Mouse (Mus musculus) megakaryocyte, embryonic 14.5 days (primary cell): Measurements from ENCODE around the gene Gm38431. TPM values are rescaled to one million over a fixed set of nuclear protein-coding genes. Genes with fewer than 3 reads are reported as not detected.

Experiments used
- H3K27me3 ChIP-seq: replicated peaks from 2 replicates; pipeline ENCODE3; 2012; ENCODE audit warnings: inconsistent platforms
- H3K36me3 ChIP-seq: replicated peaks from 2 replicates; pipeline ENCODE3; 2012; ENCODE audit warnings: low read length, inconsistent platforms, mixed read lengths
- H3K4me1 ChIP-seq: 2 replicates; pipeline ENCODE4 v1.6.1; 2012; ENCODE audit warnings: inconsistent platforms
- H3K4me3 ChIP-seq: replicated peaks from 2 replicates; pipeline ENCODE3; 2012; ENCODE audit warnings: moderate library complexity, mild to moderate bottlenecking, inconsistent platforms
- H3K9me3 ChIP-seq: 2 replicates; pipeline ENCODE4 v1.6.1; 2012; ENCODE audit warnings: inconsistent platforms
- FLI1 ChIP-seq: IDR thresholded peaks from 2 replicates; pipeline ENCODE4 v1.6.1; 2012; ENCODE audit warnings: low read length, inconsistent platforms, mixed read lengths
- GATA1 ChIP-seq: IDR thresholded peaks from 3 replicates; pipeline ENCODE4 v1.6.1; 2012; ENCODE audit warnings: mixed read lengths, low read length, inconsistent platforms, borderline replicate concordance
- polyA plus RNA-seq: library from polyadenylated mRNA; stranded (reverse); fragments of >175 nt; gene quantifications from 2 replicates; pipeline ENCODE4 v1.2.3, GENCODE M21; 2012; ENCODE audit warnings: low replicate concordance; ENCODE audit not compliant: insufficient read depth

Gm38431 gene
- polyA plus RNA-seq = 128 and 518 TPM in 2 replicates

GRCm38 (mm10) chr9:21091707-21092320 is at the start of gene Gm38431, which contains the start of gene Raver1:
Gene Gm38431, minus strand, starts transcription at chr9:21091997.
Gene Raver1, minus strand, starts transcription at chr9:21092008.
- H3K4me3 ChIP-seq = peak within 1 kb of the TSS; percentile 94
- peaks cover 50% of the 10 kb centered on the region for H3K36me3 ChIP-seq
- H3K4me1 ChIP-seq = peaks cover 57% of the 10 kb centered on the region
- H3K27me3 ChIP-seq = no peaks in the 10 kb centered on the region
- TF ChIP-seq GATA1 (no peak), FLI1 (no peak)
- no peaks in the 10 kb centered on the region for H3K9me3 ChIP-seq

DNA sequence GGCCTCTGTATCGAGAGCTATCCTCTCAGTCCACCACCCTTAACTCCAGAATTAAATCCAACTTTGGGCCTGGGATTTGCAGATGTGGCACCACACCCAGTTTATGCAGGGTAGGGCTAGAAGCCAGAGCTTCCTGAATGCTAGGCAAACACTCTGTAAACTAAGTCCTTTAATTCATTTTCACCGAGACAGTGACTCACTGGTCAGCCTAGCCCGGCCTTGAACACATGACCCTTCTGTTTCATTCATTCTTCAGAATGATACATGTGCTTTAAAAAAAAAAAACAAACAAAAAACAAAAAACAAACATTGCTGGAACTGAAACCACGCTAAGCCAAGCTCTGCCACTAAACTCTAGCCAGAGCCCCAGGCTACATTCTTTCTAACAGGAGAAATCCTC is 46.6 kb upstream of the Gm38431 start:
- H3K36me3 ChIP-seq = peaks cover 66% of the 10 kb centered on the region

DNA sequence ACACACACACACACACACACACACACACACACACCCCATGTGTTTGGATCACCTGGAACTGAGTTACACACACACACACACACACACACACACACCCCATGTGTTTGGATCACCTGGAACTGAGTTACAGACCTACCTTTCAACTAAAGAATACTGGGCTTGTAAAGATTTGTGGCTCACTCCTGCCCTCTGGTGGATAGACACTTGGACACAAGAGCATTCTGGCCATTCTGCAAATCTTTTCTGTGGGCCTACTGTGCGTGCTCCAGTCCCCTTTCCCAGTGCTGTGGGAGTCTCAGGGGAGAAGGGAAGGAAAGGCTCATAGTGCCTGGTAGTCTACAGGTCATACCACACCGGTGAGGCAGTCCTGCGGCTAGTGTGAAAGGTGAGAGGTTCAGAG is 45.4 kb upstream of the Gm38431 start:
- Histone ChIP-seq H3K4me1 (peaks cover 78% of the 10 kb centered on the region), H3K27me3 (no peaks in the 10 kb centered on the region), H3K9me3 (no peaks in the 10 kb centered on the region), H3K4me3 (no peak overlapping the region), H3K36me3 (peaks cover 54% of the 10 kb centered on the region)
- no peak for TF ChIP-seq FLI1
- TF ChIP-seq GATA1 = no peak

More for the DNA sequence above, 46.6 kb upstream of the Gm38431 start:
- peaks cover 66% of the 10 kb centered on the region for H3K4me1 ChIP-seq
- no peak for TF ChIP-seq FLI1
- TF ChIP-seq GATA1 = no peak
- H3K4me3 ChIP-seq = no peak overlapping the region
- no peaks in the 10 kb centered on the region for H3K9me3 ChIP-seq
- no peaks in the 10 kb centered on the region for H3K27me3 ChIP-seq

DNA sequence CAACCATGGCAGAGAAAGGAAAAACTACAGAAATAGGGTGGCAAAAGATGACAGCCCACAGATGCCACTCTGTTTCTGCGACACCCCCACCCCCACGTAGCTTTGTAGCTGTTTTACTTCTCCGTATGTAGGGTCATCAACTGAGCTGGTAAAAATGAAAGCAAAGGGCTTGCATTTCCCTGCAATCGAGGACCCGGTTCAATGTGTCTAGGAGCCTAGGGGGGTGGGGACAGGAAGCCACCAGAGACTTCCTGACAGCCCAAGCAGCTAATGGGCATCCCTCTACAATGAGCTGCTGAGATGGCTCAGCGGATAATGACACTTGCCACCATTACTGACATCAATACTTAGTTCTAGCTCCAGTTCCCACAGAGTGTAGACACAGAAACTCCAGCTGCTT is 44.6 kb upstream of the Gm38431 start:
- TF ChIP-seq GATA1 = no peak
- no peak for TF ChIP-seq FLI1
- Histone ChIP-seq H3K9me3 (no peaks in the 10 kb centered on the region), H3K4me3 (peak overlapping the region; percentile 82), H3K4me1 (peaks cover 84% of the 10 kb centered on the region), H3K36me3 (peaks cover 46% of the 10 kb centered on the region), H3K27me3 (no peaks in the 10 kb centered on the region)

DNA sequence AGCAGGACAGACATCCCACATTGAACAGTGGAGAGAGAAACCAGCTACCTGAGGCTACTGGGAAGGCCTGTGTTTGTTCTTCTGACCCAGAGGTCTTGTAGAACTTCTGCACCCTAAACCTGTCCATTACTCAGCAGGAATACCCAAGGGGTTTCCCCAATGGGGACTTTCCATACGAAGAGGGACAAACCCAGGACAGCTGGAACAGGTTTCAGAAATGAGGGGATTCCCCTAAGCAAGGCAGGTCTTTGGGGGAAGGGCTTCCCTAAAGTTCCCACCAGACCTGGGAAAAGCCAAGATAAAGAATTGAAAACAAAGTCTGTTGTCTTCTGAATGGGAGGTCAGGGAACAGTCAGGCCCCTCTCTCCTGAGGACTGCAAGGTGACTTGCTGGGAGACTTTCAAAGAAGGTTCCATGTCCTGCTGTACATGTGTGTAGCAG is 44.2 kb upstream of the Gm38431 start:
- Histone ChIP-seq H3K4me3 (peak overlapping the region; percentile 82), H3K9me3 (no peaks in the 10 kb centered on the region), H3K27me3 (no peaks in the 10 kb centered on the region), H3K4me1 (peaks cover 88% of the 10 kb centered on the region), H3K36me3 (peaks cover 41% of the 10 kb centered on the region)
- TF ChIP-seq FLI1 (no peak), GATA1 (no peak)

GRCm38 (mm10) chr9:21135329-21135890 is 43.6 kb upstream of the Gm38431 start:
- H3K27me3 ChIP-seq = no peaks in the 10 kb centered on the region
- H3K4me3 ChIP-seq = peak overlapping the region; percentile 60
- TF ChIP-seq FLI1 = no peak
- no peak for TF ChIP-seq GATA1
- H3K9me3 ChIP-seq = no peaks in the 10 kb centered on the region
- H3K4me1 ChIP-seq = peaks cover 94% of the 10 kb centered on the region
- peaks cover 36% of the 10 kb centered on the region for H3K36me3 ChIP-seq

DNA sequence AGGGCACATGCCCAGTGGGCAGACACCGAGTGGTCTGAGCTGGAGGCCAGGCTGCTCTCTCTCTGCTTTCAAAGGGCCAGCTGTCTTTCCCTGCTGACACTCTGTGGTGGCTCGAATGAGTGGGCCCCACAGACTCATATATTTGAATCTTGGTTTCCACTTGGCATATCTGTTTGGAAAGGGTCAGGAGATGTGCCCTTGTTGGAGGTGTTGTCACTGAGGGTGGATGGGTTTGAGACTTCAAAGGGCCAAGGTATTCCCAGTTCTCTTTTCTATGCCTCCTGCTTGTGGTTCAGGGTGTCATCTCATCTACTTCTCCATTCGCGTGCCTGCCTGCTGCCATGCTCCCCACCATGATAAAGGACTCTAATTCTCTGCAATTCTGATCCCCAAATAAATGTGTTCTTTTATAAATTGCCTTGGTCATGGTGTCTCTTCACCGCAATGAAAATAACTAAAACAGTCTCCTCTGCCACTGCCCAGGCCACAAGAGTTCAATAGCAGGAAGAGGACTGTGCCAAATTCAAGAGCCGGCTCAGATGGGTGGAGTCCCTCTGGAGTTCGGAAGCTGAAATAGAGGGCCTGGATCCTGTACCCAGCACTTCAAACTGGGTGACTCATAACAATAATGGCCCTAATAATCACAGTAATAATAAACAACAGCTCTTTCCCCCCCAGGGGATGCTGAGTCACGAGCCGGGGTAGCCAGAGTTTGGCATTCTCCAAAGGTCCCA is 43.0 kb upstream of the Gm38431 start:
- Histone ChIP-seq H3K36me3 (peaks cover 34% of the 10 kb centered on the region), H3K27me3 (no peaks in the 10 kb centered on the region), H3K9me3 (no peaks in the 10 kb centered on the region), H3K4me1 (peaks cover 96% of the 10 kb centered on the region), H3K4me3 (peak overlapping the region; percentile 23)
- TF ChIP-seq FLI1 (no peak), GATA1 (no peak)

DNA sequence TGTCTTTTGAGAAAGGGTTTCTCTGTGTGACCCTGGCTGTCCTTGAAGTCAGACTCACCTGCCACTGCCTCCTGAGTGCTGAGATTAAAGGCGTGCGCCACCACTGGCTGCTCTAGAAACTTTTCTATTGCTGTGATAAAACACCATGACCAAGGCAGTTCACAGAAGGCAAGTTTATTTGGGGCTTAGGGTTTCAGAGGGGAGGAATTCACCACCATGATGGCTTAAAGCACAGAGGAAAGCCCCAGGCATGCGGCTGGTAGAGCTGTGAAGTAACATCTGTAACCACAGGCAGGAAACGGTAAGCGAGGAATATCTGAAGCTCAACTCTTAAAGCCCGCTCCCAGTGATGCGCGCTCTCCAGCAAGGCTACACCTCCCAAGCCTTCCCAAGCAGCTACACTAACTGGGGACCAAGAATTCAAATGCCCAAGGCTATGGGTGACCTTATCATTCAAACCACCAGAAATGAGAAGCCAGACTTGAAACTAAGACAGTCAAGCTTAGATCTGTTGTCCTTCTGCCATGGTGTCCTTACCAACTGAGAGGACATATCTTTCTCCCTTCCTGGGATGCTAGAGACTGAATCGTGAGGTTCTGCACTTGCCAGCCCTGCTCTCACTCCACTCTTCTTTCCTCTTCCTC is 41.4 kb upstream of the Gm38431 start:
- no peaks in the 10 kb centered on the region for H3K27me3 ChIP-seq

DNA sequence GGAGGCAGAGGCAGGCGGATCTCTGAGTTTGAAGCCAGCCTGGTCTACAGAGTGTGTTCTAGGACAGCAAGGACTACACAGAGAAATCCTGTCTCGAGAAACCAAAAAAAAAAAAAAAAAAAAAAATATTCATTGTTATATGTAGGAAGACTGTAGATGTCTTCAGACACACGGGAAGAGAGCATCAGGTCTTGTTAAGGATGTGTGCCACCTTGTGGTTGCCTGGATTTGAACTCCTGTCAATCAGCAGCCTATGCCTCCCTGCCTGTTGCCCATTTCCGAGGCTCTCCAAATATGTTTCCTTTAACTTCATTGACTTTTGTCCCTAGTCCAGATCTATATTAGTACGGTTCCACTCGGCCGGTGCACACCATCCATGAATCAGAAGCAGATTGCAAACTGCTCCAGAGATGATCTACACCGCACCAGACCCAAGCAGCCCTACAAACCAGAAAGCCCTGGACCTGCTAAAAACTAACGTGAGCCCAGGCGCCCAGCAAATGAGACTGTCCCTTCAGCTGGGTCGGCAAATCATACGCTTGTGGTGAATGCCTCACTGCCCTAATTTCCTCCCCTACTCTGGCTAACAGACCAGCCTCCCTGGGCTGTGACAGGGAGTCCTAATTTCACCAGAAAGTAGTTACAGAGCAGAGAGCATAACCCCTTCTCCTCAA is 40.4 kb upstream of the Gm38431 start:
- no peaks in the 10 kb centered on the region for H3K9me3 ChIP-seq
- H3K4me1 ChIP-seq = peaks cover 89% of the 10 kb centered on the region
- no peaks in the 10 kb centered on the region for H3K27me3 ChIP-seq
- peak overlapping the region; percentile 28 for H3K4me3 ChIP-seq
- peaks cover 25% of the 10 kb centered on the region for H3K36me3 ChIP-seq
- TF ChIP-seq GATA1 (no peak), FLI1 (no peak)

More for the DNA sequence above, 41.4 kb upstream of the Gm38431 start:
- no peaks in the 10 kb centered on the region for H3K9me3 ChIP-seq
- peaks cover 26% of the 10 kb centered on the region for H3K36me3 ChIP-seq
- TF ChIP-seq FLI1 (no peak), GATA1 (no peak)
- peaks cover 94% of the 10 kb centered on the region for H3K4me1 ChIP-seq
- peak overlapping the region; percentile 46 for H3K4me3 ChIP-seq
